Mouse (Mus musculus): ENCODE data around the gene Fam162a. TPM values are rescaled to one million over a fixed set of nuclear protein-coding genes. Genes with fewer than 3 reads are reported as not detected.
"Not testable (repeated sequence)": the region's sequence is repeated elsewhere in the genome, so short reads cannot be mapped to it uniquely, and the experiment has no call there.

Gene Fam162a
- polyA plus RNA-seq, 1 experiment from 2014 or later = 307 TPM

- no peak overlapping the region for H3K4me2 ChIP-seq (ENCODE audit: low read depth, low read length, severe bottlenecking)
- H3K27me3 ChIP-seq (ENCODE audit: control insufficient read depth, insufficient read depth, low read length) = no peaks in the 10 kb centered on the region
- H3K4me3 ChIP-seq (ENCODE audit: low read depth, low read length) = no peak overlapping the region
- no peaks in the 10 kb centered on the region for H3K4me1 ChIP-seq (replicated peaks; ENCODE audit: control insufficient read depth, insufficient read depth, low read length)
- WGBS = 88% methylated on average over 6 of the region's 6 CpGs
- H3K9ac ChIP-seq (ENCODE audit: low read length) = no peak overlapping the region
- DNase-seq (ENCODE audit: low spot score) (no peak), ATAC-seq (replicated peaks; ENCODE audit: low FRiP score) (no peak)
- no peak overlapping the region for H3K27ac ChIP-seq (ENCODE audit: low read depth, low read length)
- no peaks in the 10 kb centered on the region for H3K9me3 ChIP-seq (ENCODE audit: control insufficient read depth, low read length)
- H3K36me3 ChIP-seq (ENCODE audit: control insufficient read depth, insufficient read depth, low read length) = peaks cover 10% of the 10 kb centered on the region
Observed at GRCm38 (mm10) chr16:36051491-36051890, 19.9 kb downstream of the Fam162a start.

- Histone ChIP-seq H3K36me3 (ENCODE audit: control insufficient read depth, insufficient read depth, low read length) (peaks cover 12% of the 10 kb centered on the region), H3K4me2 (ENCODE audit: low read depth, low read length, severe bottlenecking) (no peak overlapping the region), H3K27ac (ENCODE audit: low read depth, low read length) (no peak overlapping the region), H3K4me1 (replicated peaks; ENCODE audit: control insufficient read depth, insufficient read depth, low read length) (0 out of 2 replicates have a peak, but pooled peaks cover under 1% of the 10 kb centered on the region), H3K4me3 (ENCODE audit: low read depth, low read length) (no peak overlapping the region), H3K9me3 (ENCODE audit: control insufficient read depth, low read length) (no peaks in the 10 kb centered on the region), H3K9ac (ENCODE audit: low read length) (no peak overlapping the region), H3K27me3 (ENCODE audit: control insufficient read depth, insufficient read depth, low read length) (no peaks in the 10 kb centered on the region)
- ATAC-seq (replicated peaks; ENCODE audit: low FRiP score) (no peak), DNase-seq (ENCODE audit: low spot score) (no peak)
- WGBS = 88% methylated on average over 4 of the region's 4 CpGs
Observed at GRCm38 (mm10) chr16:36047538-36047937, 23.9 kb downstream of the Fam162a start.

GRCm38 (mm10) chr16:36043964-36044363 is 27.4 kb downstream of the Fam162a start:
- no peaks in the 10 kb centered on the region for H3K9me3 ChIP-seq (ENCODE audit: control insufficient read depth, low read length)
- no peak for ATAC-seq (replicated peaks; ENCODE audit: low FRiP score)
- no peaks in the 10 kb centered on the region for H3K27me3 ChIP-seq (ENCODE audit: control insufficient read depth, insufficient read depth, low read length)
- no peak overlapping the region for H3K27ac ChIP-seq (ENCODE audit: low read depth, low read length)
- no peak overlapping the region for H3K4me2 ChIP-seq (ENCODE audit: low read depth, low read length, severe bottlenecking)
- 84% methylated on average over 4 of the region's 4 CpGs for WGBS
- 0 out of 2 replicates have a peak, but pooled peaks cover 6% of the 10 kb centered on the region for H3K4me1 ChIP-seq (replicated peaks; ENCODE audit: control insufficient read depth, insufficient read depth, low read length)
- H3K4me3 ChIP-seq (ENCODE audit: low read depth, low read length) = no peak overlapping the region
- no peak for DNase-seq (ENCODE audit: low spot score)
- peaks cover 12% of the 10 kb centered on the region for H3K36me3 ChIP-seq (ENCODE audit: control insufficient read depth, insufficient read depth, low read length)
- no peak overlapping the region for H3K9ac ChIP-seq (ENCODE audit: low read length)

- Histone ChIP-seq H3K27ac (ENCODE audit: low read depth, low read length) (no peak overlapping the region), H3K9me3 (ENCODE audit: control insufficient read depth, low read length) (no peaks in the 10 kb centered on the region), H3K27me3 (ENCODE audit: control insufficient read depth, insufficient read depth, low read length) (no peaks in the 10 kb centered on the region), H3K4me3 (ENCODE audit: low read depth, low read length) (no peak overlapping the region), H3K4me1 (replicated peaks; ENCODE audit: control insufficient read depth, insufficient read depth, low read length) (0 out of 2 replicates have a peak, but pooled peaks cover 6% of the 10 kb centered on the region), H3K9ac (ENCODE audit: low read length) (no peak overlapping the region), H3K36me3 (ENCODE audit: control insufficient read depth, insufficient read depth, low read length) (peaks cover 9% of the 10 kb centered on the region; the same call in 1 of the 2 replicates), H3K4me2 (ENCODE audit: low read depth, low read length, severe bottlenecking) (no peak overlapping the region)
- no peak for ATAC-seq (replicated peaks; ENCODE audit: low FRiP score)
- no peak for DNase-seq (ENCODE audit: low spot score)
- 88% methylated on average over 10 of the region's 10 CpGs for WGBS
Observed at GRCm38 (mm10) chr16:36043073-36043472, 28.3 kb downstream of the Fam162a start.

- peaks cover 2% of the 10 kb centered on the region; the same call in 1 of the 2 replicates for H3K36me3 ChIP-seq (ENCODE audit: control insufficient read depth, insufficient read depth, low read length)
- ATAC-seq (replicated peaks; ENCODE audit: low FRiP score) (no peak), DNase-seq (ENCODE audit: low spot score) (no peak)
- H3K27ac ChIP-seq (ENCODE audit: low read depth, low read length) = peak overlapping the region; percentile 46; the same call in 1 of the 2 replicates
- H3K4me3 ChIP-seq (ENCODE audit: low read depth, low read length) = peak overlapping the region; percentile 62
- peak overlapping the region; percentile 79 for H3K9ac ChIP-seq (ENCODE audit: low read length)
- H3K4me2 ChIP-seq (ENCODE audit: low read depth, low read length, severe bottlenecking) = peak overlapping the region; percentile 85
- H3K4me1 ChIP-seq (replicated peaks; ENCODE audit: control insufficient read depth, insufficient read depth, low read length) = 0 out of 2 replicates have a peak, but pooled peaks cover 6% of the 10 kb centered on the region
- 34% methylated on average over 11 of the region's 11 CpGs for WGBS
- no peaks in the 10 kb centered on the region for H3K27me3 ChIP-seq (ENCODE audit: control insufficient read depth, insufficient read depth, low read length)
- no peaks in the 10 kb centered on the region for H3K9me3 ChIP-seq (ENCODE audit: control insufficient read depth, low read length)
Observed at GRCm38 (mm10) chr16:36041625-36042020, 29.8 kb downstream of the Fam162a start.

DNA sequence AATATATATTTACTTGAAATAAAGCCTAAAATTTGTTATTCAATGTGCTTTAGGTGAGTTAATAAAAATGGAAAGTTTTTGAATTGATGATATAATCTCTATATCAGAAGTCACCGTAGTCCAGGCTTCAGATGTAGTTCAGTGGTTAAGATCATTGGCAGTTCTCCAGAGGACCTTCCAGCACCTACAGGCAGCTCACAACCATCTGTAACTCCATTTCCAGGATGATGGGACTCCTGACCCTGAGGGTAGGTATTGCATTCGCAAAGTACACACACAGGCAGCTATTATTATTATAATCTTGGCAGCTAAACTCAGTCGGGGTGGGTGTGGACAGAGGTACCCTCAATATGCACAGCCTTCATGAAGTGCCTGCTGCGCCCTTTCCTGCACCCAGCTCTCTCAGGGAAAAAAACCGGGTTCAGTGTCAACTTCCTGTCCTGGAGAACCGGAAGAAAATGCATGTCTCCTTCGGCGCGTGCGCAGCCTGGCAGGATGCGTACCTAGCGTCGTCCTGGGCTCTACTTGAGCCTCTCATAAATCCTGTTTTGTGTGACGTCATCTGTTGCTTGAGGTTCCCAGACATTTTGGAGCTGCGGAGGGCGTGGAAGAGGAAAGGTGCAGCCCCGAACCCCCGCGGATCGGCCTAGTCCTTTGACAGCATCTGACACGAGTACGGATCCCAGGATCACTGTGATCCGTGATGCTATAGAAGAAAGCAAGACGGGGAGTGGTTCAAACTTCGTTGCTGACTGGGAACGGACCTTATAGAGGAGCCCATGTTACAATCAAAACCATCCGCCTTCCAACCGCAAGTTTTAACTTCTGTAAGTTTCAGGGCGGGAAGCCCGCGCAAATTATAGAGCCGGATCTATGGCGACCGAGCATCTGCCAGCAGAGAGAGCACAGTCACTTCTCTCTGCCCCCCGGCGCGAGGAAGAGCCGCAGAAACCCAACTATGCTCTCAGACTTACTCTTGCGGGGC is 30.5 kb downstream of the Fam162a start, which contains the start of gene Wdr5b:
Wdr5b (plus strand) TSS at position 551 of the 985 bp plus-strand sequence.
- DNase-seq (ENCODE audit: low spot score) (peak; percentile 91), ATAC-seq (replicated peaks; ENCODE audit: low FRiP score) (peak; percentile 95)
- H3K9me3 ChIP-seq (ENCODE audit: control insufficient read depth, low read length) = no peaks in the 10 kb centered on the region
- H3K4me3 ChIP-seq (ENCODE audit: low read depth, low read length) = peak within 1 kb of the TSS; percentile 62
- WGBS = 2% methylated on average over 39 of the region's 39 CpGs
- H3K27me3 ChIP-seq (ENCODE audit: control insufficient read depth, insufficient read depth, low read length) = no peaks in the 10 kb centered on the region
- H3K36me3 ChIP-seq (ENCODE audit: control insufficient read depth, insufficient read depth, low read length) = no peaks in the 10 kb centered on the region; the same call in 1 of the 2 replicates
- peak within 1 kb of the TSS; percentile 79 for H3K9ac ChIP-seq (ENCODE audit: low read length)
- H3K27ac ChIP-seq (ENCODE audit: low read depth, low read length) = peak within 1 kb of the TSS; percentile 46
- H3K4me2 ChIP-seq (ENCODE audit: low read depth, low read length, severe bottlenecking) = peak within 1 kb of the TSS; percentile 85
- H3K4me1 ChIP-seq (replicated peaks; ENCODE audit: control insufficient read depth, insufficient read depth, low read length) = 0 out of 2 replicates have a peak, but pooled peaks cover 6% of the 10 kb centered on the region

GRCm38 (mm10) chr16:36028120-36028519 is 43.3 kb downstream of the Fam162a start:
- H3K9ac ChIP-seq (ENCODE audit: low read length); H3K4me2 ChIP-seq (ENCODE audit: low read depth, low read length, severe bottlenecking); ATAC-seq (replicated peaks; ENCODE audit: low FRiP score); H3K36me3 ChIP-seq (ENCODE audit: control insufficient read depth, insufficient read depth, low read length); H3K27me3 ChIP-seq (ENCODE audit: control insufficient read depth, insufficient read depth, low read length); H3K4me3 ChIP-seq (ENCODE audit: low read depth, low read length); DNase-seq (ENCODE audit: low spot score); H3K27ac ChIP-seq (ENCODE audit: low read depth, low read length); H3K4me1 ChIP-seq (replicated peaks; ENCODE audit: control insufficient read depth, insufficient read depth, low read length); H3K9me3 ChIP-seq (ENCODE audit: control insufficient read depth, low read length): not testable (repeated sequence)
- 79% methylated on average over 1 of the region's 2 CpGs for WGBS

- no peaks in the 10 kb centered on the region for H3K4me1 ChIP-seq (replicated peaks; ENCODE audit: control insufficient read depth, insufficient read depth, low read length)
- no peak overlapping the region for H3K9ac ChIP-seq (ENCODE audit: low read length)
- H3K4me3 ChIP-seq (ENCODE audit: low read depth, low read length) = no peak overlapping the region
- no peak overlapping the region for H3K27ac ChIP-seq (ENCODE audit: low read depth, low read length)
- H3K27me3 ChIP-seq (ENCODE audit: control insufficient read depth, insufficient read depth, low read length) = no peaks in the 10 kb centered on the region
- H3K9me3 ChIP-seq (ENCODE audit: control insufficient read depth, low read length) = no peaks in the 10 kb centered on the region
- no peak for DNase-seq (ENCODE audit: low spot score)
- no peak overlapping the region for H3K4me2 ChIP-seq (ENCODE audit: low read depth, low read length, severe bottlenecking)
- 88% methylated on average over 1 of the region's 1 CpGs for WGBS
- ATAC-seq (replicated peaks; ENCODE audit: low FRiP score) = no peak
- no peaks in the 10 kb centered on the region; the same call in 1 of the 2 replicates for H3K36me3 ChIP-seq (ENCODE audit: control insufficient read depth, insufficient read depth, low read length)
Observed at GRCm38 (mm10) chr16:36016335-36016734, 55.1 kb downstream of the Fam162a start.
